Mouse (Mus musculus): ENCODE measurements around the gene Prmt3. TPM values are rescaled to one million over a fixed set of nuclear protein-coding genes. Genes with fewer than 3 reads are reported as not detected.

The Prmt3 gene
- total RNA-seq, 1 experiment from 2014 or later, result 27.8 TPM

DNA sequence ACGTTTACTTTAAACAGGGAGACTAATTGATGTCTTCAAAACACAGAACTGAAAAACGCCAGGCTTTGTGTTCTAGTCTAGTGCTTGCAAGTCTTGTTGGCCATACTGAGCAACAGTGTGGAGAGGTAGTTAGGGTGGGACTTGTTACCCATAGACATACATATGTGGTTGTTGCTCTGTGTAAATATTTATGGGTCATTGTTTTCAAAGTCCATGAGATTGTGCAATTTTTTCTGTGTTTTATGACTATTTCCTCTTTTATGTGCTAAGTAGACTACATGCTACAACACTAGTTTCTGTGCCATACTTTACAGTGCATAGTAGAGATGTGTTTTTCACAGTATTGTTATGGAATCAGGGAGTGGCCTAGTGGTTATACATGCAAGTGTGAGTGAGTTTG, 16.2 kb downstream of the Prmt3 start:
- no peak for DNase-seq

DNA sequence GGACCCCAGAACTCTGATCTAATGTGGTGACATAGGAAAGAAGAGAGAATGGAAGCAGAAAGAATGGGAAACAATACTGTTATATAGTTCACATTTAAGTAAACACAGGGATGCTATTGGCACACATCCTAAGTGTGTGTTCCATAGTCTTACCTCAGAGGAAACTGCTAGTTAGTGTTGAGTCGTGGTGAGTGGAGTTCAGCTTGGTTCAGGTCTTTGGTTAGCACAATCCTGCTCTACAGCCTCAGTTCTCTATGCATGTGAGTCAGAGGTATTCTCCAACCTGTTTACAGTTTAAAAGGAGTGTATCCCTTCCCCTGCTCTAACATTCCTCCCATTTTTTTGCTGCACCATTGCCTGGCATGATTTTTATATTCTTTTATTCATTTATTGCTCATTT, 19.0 kb downstream of the Prmt3 start:
- no peak for DNase-seq

DNA sequence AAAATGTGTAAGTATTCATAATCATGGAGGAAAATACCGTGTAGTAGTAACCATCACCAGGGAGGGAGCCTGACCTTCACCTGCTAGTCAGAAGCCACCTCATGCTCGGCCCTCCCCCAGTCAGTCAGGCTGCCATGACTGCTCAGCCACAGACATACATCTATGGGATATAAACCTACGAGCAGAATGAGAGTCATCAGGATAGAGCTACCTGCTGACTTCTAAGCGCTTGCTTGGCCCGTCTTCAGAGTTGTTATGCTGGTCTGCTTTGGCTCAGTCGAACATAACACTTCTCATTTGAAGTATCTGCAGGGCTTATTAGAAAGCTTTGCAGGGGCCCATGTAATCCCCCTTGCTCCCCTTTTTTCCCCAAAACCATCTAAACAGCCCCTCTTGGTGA, 25.4 kb downstream of the Prmt3 start:
- DNase-seq, result no peak

DNA sequence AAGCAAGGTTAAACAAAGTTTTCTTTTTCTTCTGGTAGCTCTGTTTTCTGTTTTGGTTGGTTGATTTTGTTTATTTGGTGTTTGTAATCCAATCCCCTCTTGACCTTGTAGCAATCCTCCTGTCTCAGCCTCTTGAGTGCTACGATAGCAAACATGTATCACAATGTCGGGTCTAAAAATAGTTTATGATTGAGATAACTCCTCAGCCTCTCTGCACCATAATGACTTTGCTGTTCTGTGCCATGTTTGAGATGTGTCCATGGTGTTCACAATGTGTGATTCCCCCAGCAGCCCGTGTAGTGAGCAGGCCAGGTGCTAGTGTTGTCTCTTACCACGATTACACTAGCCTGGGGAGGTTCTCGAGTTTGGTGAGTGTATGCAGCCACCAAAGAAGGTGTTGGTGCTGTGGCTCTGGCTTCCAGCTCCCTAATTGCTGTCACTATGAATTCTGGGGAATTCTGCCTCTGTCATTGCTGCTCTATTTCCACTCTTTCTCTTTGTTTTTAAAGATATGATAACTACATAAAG, 26.6 kb downstream of the Prmt3 start:
- DNase-seq, result no peak

DNA sequence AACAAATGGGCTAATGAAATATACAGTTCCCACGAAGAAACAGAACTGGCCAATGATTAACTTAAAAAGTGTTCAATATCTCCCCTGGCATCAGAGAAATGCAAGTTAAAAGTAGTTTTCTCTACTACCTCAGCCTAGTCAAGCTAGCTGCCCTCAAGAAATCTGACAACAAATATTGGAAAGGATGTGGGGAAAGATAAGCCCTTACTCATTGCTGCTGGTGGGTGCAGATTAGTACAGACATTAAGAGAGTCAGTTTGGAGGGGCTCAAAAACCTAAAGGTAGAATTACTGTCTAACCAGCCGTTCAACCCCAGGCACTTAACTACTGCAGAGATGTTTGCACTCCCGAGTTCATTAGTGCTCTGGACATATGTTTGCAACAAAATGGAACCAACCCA, 27.5 kb downstream of the Prmt3 start:
- no peak for DNase-seq

DNA sequence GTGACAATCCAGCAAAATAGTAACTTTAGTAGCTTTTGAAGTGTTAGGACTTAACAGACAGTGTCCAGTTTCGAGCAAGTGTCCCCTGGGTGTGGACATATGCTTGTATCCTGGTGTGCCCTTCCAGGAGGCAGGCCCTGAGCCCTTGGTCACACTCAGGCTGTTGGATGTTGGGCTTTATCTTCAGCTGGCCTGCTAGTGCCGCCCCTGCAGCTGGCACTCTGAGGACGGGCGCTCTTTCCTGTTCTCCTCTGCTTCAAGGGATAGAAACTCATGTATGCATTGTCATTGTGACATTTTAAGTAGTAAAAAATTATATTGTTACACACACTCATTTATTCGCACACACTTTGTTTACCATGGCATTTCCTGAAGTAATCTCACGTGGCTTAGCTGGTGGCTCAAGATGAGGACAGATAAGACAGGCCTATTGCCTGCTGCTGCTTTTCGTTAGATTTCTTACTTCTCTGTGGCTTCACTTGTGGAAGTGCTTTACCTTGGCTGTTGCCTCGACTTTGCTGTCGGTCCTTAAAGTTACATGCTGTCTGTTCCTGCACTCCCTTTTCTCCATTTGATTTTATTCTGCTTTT, 29.0 kb downstream of the Prmt3 start:
- DNase-seq, result no peak

DNA sequence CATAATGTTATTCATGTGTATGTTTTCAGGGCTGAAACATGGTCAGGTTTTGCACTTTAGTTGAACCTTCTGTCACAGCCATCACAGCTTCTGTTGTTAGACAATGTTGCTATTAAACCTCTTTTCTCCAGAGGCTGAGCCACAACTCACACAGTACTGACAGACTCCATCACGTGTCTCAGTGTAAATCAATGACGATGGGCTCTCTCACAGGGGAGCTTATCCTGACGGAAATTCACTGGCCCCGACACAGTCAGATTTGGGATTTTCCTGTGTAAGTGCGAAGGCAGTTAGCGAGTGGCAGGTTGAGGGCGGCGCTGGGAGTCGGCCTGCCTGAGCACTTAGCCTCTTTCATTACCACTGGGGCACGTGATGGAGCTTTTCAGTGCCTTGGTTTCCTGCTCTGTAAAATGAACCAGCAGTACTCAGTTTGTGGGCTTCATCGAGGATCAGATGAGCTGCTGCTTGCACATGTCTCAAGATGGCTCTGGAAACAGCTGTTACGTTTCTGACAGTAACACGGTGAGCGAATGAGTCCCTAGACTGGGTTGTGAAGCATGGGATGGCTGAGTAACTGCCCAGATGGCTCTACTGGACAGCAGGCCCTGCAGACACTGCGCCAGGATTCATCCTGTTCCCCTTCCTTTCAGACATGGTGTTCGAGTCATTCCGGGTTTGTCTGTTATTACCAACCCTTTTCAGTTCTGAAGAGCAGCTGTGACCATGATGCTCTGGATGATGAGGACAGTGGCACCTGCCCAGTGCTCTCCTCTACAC, 29.9 kb downstream of the Prmt3 start:
- DNase-seq, result no peak

DNA sequence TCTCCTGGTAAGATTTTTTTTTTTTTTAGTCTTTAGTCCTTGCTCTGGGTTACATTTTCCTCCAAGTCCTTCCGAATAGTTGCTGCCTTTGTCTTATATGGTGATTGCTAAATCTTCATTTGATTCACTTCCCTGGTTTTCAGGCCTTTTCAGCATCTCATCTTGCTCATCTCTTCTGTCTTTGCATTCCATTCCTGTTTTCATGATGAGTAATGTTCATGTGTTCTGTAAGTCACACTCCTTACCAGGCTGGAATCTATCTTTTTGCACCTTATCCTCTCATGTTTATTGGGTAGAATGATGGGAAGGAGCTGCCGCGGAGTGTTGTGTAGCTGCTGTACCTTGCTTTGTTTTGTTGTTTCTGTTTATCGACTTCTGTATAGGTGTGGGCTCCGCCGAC, 31.0 kb downstream of the Prmt3 start:
- DNase-seq, result no peak

DNA sequence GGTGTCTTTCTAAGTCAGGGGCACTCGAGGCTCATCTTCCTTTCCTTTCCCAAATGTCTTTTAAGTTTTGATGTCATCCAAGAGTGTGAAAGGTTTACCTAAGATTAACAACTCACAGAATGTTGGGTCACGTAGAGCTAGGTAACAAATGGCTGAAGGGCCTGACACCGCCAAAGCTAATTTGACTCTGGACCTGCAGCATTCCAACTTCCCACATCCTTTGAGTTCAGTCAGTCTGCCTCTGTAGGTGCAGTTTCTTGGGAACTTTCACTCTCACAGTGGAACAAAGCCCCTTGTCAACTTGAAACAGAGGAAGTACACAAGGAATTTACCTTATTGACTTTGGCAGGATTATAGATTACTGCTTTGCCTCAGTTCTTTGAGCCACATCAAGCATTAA, 31.4 kb downstream of the Prmt3 start:
- no peak for DNase-seq

DNA sequence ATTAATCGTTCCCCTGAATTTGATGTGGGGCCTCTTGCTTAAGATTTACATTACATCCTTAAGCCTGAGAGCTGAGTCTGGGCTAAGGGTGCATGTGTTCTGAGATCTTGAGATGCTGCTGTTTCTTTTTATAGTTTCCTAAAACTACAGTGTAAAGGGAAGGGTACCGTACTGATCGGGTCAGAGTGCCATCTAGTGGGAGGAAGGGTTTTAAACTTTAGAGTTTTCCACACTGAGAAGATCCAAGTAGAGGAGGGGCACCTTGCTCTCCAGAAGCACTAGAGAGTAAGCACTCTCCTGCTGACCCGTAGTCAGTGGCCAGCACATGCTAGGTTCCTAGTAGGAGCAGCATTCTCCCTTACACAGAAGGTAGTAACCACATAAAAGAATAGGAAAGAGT, 33.2 kb downstream of the Prmt3 start:
- peak; percentile 9 for DNase-seq

DNA sequence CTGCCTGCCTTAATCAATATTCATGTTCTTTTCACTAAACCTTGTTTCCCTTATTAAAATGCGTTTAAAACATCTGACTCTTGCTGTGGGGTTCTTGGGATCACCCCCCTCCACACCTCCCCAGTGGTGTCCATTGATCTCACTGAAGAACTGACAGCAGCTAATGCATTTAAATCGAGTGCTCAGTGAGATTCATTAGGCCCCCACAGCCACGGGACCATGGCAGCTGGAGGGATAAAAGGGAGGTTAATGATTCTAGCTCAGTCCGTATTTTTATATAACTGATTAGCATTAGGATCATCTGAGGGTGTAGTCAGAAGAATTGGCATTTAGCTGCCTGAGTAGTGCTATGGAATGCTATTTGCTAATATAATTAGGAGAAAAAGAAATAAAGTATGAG, 41.2 kb downstream of the Prmt3 start:
- DNase-seq, result no peak

DNA sequence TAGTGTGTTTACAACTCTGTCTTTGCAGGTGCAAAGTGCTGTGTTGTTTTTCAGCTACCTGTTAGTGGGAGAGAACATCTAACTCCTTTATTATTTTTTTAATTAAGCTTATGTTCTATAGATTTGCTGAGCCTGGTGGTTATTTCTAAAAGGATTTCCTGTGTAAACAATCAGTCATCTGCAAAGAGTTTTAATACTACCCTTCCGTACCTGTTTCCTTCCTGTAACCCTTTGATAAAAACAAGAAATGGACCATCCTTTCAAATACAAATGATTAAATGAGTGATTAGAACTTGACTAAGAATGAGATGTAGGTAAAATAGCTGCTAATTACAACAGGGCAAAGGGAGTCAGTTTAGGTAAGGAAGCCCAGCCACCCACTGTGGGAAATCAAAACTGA, 43.2 kb downstream of the Prmt3 start:
- no peak for DNase-seq

DNA sequence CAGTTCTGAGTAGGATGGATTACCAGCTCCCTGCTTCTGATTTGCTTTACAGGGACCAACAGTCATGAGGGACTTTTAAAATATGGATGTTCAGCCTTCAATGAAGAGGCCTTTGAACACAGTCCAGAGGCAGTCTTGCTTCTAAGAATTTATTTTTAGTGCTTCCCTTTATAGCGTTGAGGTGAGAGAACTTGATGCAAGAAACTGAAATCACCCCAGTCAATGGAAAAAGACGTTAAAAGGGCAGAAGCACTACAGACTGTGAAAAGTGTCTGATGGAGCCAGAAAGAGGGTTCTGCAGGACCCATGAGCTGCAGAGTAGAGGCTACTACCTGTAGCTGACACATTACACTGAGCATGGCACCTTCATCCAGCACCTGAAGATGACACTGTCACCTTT, 43.9 kb downstream of the Prmt3 start:
- DNase-seq, result no peak

DNA sequence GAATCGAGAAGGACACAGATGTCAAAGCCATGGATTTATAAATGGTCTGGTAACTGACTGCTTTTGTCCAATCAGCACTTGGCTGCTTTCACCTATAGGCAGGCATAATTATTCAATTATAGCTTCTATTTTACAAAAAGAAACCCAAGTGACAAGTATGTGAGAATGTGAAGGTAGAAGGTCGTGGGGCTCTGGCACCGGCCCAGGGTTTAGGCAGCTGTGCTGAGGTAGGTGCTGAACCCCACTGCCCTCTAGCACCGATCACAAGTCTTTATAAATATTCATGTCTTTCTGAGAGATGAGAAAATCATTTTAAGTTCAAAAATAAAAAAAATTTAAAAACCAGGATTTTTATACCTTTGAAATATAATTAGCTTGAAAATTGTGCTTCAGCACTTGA, 45.4 kb downstream of the Prmt3 start:
- DNase-seq, result no peak

DNA sequence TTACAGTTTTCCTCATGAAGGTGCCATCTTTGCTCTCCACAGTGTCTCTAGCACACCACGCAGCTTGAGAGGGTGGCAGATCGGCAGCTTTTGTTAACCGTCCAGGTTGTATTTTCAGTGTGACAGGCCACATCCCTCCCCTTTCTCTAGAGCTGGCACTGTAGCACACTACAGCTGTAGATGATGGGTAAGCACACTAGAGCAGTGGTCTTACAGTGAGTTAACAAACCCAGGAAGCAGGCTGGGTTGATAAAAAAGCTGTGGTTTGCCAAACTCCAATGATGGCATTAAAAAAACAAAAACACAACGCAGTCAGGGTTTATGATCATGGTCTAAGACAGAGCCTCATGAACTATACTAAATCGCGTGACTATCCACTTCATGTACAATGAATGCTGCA, 45.9 kb downstream of the Prmt3 start:
- DNase-seq, result no peak

DNA sequence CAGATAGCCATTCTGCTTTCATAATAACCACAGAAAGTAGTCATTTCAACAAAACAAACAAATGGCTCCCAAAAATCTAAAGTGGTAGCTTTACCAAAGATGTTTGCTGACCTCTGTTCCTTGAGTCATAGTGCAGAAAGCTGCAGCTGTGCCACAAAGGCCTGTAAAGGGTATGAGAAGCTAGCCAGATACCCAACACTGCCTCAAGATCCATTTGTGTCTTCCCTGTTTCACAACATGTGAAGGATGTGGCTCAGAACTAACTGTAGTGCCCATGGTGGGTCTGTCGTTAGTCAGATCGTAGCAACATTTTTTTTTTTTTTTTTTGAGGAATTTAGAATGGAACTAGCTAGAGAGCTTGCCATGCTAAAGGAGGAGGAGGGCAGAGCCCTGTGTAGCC, 46.4 kb downstream of the Prmt3 start:
- no peak for DNase-seq

DNA sequence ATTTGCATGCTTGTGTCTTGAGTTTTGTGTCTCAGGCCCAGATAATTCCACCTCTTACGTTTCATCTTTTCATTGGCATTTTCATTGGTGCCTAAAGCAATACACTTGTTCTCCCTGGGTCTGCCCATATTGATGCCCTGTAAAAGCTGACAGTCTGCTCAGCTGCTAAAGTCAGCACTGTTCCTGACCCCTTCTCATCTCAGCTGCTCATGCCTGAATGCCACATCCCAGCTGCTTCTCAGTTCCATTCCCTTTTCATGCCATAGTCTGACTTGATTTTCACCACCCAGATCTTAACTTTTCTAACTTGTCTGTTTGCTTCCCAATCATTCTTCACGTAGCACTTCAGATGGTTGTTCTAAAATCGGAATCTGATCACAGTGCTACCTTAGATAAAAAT, 47.3 kb downstream of the Prmt3 start:
- no peak for DNase-seq

DNA sequence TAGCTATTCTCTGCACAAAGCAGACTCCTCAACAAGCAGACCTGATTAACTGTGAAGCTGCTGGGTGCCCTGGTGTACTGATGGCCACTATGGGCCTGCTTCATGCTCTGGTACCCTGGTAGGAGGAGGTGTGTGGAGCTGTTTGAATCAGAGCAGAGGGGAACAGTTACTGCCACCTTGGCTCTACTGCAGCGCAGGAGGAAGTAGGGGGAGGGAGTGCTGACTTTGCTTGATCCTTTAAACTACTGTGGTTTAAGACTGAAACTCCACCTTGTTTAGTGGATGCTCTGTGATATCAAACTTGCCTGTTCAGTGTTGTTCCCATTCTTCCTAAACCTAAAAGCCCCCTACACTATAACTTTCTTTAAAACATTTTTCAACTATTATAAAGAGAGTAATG, 49.8 kb downstream of the Prmt3 start:
- DNase-seq, result no peak

DNA sequence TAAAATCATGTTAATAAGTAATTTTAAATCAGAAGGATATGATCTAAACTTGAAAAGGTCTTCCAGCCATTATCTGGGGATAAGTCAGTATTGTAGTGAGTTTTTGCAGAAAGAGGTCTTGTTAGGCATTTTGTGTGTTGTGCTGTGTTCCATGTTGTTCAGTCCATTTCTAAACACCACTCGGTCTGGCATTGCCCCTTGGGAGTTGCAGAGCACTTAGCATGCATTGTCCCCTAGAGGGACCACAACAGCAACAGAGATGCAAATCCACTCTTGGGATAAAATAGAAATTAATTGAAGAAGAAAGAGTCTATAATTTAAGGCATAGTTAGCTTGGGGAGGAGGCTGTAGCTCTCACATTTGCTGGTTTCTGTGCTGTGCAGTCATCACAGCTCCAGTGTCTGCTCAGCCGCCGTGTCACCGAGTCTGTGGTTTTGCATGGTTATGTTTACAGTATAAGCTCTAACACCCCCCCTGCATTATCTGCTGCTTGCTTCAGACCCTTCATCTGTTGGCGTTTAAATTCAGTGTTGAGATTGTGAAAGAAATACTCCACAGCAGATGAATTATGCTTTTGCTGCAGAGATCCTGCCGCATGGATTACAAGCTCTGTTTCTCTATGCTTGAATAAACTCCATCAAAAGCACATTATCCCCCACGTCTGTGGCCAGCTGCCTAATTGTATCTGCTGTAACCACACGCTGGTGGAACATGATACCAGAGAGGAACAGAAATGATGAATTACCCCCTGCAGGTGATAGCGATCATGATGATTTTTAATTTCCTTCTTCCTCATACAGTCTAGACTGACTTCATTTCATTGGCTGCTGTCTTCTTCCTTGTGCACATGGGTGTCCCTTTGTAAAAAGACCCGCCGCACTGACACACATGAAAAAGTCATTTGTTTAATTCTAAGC, 64.5 kb downstream of the Prmt3 start:
- DNase-seq, result no peak

DNA sequence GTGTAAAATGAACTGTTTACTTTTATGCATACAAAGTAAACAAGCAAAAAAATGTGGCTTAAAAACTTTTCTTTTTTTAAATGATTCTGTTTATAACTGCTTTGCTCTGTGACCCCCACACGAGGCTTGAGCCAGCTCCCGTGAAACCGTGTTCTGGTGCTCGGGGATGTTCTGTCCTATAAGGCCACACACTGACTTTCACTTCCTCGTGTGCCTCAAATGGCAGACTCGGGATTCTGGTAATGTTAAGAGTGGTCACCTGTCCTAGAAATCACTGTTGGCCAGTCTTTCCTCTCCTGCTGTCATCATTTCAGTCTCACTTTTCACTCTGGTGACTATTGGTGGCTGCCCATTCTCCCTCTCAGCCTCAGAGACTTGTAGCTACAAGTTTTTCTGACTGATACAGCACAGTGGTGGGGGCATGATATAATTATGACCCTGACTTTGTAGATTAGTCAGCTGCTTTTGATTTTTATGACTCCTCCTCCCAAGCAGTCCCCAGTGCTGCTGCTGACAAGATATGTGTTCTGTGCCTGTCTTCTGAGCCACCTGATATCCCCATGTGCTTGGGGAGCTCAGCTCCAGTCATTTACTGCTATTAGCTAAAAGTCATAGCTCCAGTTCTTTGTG, 65.3 kb downstream of the Prmt3 start:
- no peak for DNase-seq

DNA sequence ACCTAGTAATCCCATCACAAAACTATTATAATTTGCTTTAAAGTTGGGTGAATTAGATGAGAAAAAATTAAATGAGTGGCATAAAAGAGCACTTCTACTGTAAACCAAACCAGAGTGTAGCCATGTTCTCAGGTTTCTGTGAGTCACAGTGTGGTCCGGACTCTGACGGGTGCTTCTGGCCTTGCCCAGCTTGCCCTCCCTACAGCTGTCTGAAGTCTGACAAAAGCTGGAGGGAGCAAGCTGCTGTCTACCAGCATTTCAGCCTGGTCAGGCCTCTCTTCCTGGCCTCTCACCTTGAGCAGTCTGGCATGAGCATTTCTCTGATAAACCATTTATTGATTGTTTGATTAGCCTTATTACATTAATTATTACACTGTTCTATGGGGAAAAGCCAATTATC, 69.8 kb downstream of the Prmt3 start:
- DNase-seq, result peak; percentile 9

DNA sequence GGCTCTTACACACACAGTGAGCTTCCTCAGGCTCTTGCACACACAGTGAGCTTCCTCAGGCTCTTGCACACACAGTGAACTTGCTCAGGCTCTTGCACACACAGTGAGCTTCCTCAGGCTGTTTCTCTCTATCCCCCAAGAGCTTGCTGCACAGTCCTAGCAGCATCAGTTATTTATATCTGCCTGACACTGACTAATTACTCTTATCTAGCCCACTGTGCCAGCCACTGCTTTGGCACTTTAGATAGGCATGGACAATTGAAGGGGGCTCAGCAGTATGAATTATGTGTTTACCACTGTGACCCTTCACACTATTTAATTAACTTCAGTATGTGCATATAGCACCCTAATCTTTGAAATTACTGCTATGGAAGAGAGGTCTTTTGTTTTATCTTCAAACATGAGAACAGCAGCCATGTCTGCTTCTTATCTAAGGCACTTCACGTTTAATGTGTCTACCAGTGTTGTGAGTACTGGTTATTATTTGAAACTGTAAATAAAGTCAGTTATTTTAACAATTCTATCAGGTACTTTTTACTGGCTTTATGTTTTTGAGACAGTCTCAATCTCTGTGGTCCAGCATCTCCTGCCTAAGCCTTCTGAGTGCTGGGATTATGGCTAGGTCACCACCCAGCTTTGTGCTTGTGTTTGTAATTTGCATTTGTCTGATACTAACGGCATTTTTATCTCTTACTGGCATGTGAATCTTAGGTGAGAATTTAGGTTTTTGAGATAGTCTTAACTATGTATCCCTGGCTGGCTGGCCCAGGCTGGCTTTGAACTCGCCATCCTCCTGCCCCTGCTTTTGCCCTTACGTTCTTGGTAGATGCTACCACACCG, 75.4 kb downstream of the Prmt3 start:
- no peak for DNase-seq

Data from adrenal gland, postnatal 14 days (tissue).